Mouse (Mus musculus) adrenal gland, adult (tissue): ENCODE results near the gene Fam102b.

Experiments
- DNase-seq, 2 experiments: peaks; one replicate each; pipeline ENCODE4 v3.0.0; 2022 to 2023; ENCODE audit warnings: low spot score in 1 of 2; ENCODE audit not compliant: inconsistent age in 2 of 2

The Fam102b gene

DNA sequence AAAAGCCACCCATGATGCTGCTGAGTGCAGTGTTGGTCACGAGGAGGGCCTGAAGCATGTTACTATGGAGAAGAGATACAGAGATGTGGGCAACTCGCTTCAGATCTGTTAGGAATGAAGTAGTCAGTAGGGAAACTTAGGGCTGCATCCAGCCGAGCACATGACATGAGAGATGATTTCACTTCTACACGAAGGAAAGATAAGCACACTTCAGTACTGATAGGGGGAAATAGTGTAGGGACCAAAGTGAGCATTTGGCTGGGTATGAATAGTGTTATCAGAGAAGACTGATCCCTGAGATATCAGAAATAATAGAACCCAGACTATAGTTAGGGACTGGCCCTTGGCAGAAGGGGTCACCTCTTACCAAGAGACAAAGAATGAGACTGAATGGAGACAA lies 14.8 kb downstream of the Fam102b start:
- DNase-seq: no peak

GRCm38 (mm10) chr3:109010489-109011260 lies 16.7 kb downstream of the Fam102b start:
- peak; percentile 49 to 84 for DNase-seq

DNA sequence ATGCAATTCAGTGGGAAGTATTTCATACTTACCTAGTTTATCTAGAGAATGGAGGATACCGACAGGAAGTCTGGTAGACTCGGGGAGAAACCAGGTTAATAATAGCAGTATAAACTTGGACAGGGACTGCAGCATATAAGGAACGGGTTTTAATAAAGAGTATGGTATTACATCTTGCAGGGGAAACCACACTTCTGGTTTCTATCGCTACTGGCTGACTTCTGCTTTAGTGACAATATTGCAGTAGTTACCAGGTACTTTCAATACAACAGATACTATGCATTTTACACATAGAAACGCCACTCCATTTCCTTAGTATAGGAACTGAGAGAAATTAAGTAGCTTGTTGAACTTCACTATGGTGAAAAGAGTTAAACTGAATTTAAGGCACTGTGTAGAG lies 19.2 kb downstream of the Fam102b start:
- no peak for DNase-seq

DNA sequence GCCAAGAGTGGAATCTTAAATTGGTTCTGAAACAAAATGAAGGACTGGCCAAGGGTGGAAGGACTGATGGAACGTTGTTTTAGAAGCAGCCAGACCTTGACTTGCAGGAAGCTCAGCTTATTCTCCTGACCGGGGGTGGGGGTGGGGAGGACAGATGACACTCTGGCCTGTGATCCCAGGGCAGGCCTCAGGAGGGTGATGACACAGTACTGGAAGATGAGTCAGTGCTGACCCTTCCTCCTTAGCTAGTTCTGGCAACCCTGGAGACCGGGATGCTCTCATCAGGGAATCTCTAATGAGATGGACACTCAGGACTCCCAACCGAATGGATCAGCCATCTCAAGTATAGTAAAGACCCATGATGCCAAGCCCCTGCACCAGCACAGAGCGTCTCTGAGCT lies 21.6 kb downstream of the Fam102b start:
- no peak for DNase-seq

- DNase-seq: no peak
These were observed 28.2 kb downstream of the Fam102b start for GRCm38 (mm10) chr3:108999173-108999572.

GRCm38 (mm10) chr3:108997762-108998161 lies 29.6 kb downstream of the Fam102b start:
- DNase-seq: peak in 1 of 2 experiments; percentile 34

DNA sequence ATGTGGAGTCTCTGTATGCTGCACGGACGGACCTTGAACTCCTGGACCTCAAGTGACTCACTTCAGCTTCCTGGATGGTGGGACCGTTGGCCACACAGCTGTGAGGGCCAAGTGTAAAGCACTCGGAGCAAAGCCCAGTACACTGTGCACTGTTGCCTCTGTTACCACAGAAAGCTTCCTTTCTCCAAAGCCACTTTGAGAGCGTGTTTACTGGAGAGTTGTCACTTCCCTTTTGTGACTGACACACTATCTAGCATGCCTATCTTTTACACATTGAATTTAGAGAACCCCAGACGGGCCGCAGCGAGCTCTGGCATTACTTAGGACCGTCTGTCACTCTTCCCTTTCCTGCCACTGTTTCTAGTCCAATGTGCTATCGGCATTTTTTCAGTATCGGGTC lies 30.1 kb downstream of the Fam102b start:
- peak; percentile 59 to 63 for DNase-seq

DNA sequence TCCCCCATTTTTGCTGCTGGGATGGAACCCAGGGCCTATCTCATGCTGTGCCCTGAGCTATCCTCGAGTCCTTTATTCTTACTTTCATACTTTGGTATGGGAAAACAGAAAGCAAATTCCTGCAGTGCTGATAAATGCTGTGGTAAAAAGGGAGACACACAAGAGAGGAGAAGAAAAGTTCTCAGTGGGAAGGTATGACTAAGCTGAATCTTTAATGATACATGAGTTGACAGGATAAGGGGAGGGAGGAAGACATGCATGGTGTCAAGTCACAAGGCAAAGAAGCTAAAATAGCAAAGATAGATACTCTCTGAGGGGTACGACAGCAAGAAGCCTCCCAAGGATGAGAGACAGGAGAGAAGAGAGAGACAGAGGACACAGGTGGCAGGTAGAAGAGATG lies 32.0 kb downstream of the Fam102b start:
- DNase-seq: no peak

DNA sequence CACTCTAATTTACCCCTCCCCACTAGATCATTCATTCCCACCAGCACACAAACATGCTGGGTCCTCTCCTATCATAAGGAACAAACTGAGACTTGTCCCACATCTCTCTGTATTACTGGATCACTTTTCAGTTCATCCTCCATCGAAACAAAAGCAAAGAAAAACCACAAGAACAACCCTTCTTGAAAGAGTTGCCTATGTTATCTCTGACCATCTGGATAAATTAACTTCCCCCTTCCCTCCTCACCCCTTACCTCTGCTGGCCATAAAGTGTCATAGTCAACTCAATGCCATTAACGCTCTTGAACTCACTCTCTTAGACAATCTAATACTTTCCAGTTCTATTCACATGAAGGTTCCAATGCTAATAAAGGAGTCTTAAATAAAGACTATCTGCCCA lies 32.9 kb downstream of the Fam102b start:
- DNase-seq: no peak

- no peak for DNase-seq
These were observed 37.3 kb downstream of the Fam102b start for GRCm38 (mm10) chr3:108989971-108990548.

DNA sequence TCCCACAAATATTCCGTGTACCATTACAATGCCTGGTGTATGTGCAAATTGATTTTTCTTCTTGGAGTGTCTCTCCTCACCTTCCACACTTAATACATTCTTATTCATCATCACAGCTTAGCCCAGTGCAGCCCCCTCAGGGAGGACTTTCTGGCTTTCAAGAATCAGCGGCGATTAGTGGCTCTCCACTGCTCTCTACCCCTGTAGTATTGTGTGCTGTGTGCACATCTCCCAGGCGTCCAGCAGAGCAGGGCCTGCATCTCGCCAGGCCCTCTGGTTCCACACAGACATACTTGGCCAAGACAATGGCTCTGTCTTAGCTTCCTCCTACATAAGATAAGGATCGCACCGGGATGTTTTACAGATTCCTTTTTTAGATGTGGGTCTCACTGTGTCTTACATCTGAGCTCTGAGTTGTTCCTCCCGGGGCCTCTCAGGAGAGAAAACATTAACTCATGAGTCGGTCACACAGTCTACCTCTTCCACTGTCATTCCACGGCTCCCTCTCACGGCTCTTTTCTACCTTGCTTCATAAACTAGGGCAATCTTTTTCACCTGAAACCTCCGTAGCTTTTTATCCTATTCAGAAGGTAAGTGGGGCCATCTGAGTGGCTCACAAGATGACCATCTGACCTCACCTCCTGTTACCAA lies 40.3 kb downstream of the Fam102b start:
- no peak for DNase-seq

DNA sequence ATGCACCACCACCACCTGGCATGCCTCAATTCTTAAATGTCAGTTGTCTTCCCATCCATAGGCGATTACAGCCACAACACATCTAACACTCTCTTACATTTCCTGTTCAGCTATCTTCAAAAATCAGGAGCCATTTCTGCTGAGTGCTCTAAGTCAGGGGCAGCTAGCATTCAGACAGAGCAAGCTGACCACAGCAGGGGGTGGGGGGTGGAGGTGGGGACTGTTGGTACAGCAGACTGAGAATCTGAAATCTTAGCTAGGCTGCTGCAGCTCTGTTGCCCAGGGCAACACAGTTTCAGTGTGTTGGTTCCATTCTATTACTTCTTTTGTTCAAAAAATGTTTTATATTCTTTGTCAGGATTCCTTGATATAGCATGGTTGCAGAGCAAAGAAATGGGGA lies 40.9 kb downstream of the Fam102b start:
- no peak for DNase-seq

DNA sequence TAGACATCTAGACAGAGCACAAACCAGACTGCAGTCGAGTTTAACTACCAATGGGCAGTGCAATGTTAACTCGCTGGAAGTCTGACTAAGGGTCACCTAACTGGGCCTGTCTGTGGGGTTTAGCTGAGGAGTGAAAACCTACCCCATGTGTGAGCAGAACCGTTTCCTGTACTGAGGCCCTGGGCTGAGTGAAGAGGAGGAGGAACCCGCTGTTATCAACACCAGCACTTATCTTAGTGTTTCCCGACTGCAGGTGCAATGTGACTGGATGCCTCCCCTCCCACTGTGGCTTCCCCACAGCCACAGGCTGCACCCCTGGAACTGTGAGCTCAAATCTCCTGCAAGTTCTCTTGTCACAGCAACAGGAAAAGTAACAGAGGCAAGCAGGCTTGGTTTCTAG lies 43.4 kb downstream of the Fam102b start:
- DNase-seq: no peak

DNA sequence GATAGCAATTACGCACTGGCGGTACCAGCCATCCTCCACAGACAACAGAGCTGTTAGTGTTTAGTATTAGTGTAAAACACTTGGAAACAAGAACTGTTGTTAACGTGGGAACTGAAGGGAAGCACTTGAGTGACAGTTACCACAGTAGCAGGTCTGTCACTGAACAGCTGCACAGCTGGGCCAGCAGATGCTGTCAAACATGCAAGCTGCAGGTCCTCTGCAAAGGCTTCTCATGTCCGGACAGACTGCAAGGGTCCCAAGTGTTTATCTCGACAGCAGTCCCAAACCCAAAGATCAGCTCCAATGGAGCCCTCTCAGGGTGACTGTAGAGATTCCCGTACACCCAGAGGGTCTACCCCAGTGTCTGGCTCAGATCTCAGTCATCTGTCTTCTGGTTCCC lies 45.5 kb downstream of the Fam102b start:
- DNase-seq: no peak

DNA sequence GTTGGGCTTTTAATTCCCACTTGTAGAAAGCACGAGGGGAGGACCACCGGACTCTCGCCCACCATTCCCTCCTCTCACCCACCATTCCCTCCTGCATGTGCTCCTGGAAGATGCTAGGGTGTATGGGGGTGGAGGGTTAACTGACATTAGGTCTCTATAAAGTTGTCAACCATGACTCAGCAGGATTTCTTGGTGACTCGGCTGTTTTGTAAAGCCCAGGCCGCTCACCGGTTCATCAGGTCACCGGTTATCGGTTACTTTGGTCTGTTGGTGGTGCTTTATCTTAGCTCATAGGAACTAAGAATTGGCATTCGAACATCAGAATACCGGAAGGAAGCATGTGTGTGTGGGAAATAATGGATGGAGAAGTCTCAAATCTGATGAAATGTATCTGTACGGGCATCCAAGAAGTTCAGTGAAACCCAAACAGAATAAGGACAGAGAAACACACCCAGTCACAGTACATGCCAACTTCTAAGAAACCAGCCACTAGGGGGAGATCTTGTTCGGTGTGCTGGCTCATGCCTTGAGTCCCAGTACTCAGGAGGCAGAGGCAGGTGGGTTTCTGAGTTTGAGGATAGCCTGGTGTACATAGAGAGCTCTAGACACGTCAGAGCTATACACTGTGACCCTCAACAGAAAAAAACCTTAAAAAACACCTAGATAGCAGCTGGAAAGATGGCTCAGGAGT lies 49.9 kb downstream of the Fam102b start:
- peak in 1 of 2 experiments; percentile 51 for DNase-seq

DNA sequence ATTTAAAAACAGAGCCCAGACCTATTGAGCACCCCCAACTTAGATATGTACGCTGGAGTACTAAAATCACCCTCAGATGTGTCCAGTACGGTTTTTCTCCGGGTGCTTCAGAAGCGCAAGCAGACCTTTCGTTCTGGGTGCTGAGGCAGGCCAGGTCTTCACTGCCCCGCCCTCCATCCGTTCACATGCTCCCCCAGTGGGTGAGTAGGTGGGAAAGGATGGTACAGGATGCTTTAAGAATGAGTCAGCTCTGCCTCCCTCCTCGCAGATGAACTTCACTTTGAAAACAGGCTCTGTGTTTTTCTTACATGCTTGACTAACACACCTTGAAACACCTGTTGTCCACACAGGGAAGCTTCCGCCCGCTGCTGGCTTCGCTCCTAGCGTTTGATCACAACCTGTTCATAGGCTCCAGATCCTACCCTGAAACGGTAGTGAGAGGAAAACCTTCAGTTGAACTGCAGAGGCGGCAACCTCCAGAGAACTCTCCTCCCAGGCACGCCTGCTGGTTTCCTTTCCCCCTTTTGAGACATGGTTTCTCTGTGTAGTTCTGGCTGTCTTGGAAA lies 52.4 kb downstream of the Fam102b start:
- no peak for DNase-seq

- DNase-seq: no peak
These were observed 53.3 kb downstream of the Fam102b start for GRCm38 (mm10) chr3:108973980-108974660.

DNA sequence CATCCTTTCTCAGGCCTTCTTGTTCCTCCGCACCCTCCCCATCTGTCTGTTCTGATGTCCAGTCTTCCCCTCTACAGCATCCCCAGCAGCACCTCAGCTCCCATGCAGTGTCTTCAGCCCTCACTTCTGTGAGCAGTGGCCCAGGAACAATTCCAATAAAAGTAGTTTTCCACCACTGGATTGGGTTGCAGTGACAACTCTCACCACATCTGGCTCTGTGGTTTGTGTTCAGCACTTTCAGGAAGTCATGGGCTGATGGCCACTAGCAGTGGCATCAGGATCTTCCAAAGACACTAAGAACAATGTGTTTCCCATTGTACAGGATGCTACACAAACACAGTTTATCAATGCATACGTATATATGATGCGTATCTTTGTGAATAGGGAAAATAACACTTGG lies 61.4 kb downstream of the Fam102b start:
- DNase-seq: no peak

DNA sequence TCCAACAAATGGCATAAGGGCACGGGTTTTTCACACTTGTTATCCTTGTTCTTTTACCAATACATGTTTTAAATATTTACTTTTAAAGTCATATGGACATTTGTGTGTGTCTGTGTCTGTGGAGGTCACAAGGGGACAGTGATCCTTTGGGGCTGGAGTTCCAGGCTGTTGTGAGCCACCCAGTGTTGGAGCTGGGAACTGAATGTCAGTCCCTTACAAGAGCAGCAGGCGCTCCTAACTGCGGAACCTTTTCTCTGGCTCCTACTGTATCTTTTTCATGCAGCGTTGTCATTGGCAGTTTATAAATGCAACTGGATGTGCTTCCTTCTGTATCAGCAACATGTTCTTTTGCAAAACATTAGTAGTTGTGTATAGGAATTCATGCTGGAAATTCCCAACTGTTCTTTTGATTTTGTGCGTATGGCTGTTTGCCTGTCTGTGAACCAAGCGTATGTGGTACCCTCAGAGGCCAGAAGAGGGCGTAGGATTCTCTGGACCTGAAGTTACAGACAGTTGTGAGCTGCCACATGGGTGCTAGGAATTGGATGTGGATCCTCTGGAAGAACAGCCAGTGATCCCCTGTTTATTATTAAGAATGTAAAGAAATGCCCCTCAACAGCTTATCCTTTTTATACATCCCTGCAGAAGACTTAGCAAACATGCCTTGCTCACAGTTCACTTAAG lies 62.9 kb downstream of the Fam102b start:
- DNase-seq: no peak

DNA sequence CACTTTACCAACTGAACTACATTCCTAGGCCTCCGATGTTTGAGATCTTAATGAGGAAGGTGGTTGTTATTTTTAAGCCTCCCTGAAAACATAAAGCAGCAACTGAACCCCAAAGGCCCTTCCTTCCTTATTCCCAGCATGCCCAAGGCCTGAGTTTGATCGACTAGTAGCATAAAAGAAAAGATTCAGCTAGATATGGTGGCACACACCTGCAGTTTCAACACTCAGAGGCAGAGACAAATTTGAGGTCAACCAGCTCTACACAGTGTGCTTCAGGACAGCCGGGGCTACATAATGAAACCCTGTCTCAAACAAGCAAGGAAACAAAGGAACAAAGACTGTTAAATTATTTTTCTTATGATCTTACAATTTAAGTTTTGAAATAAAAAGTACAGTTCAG lies 63.6 kb downstream of the Fam102b start:
- DNase-seq: no peak
